Mouse (Mus musculus) ES-E14 (cell line): ENCODE data around the gene Ehbp1l1.

ENCODE experiments used
- MAFK ChIP-seq: IDR thresholded peaks from 2 replicates; pipeline ENCODE4 v1.6.1; 2014; ENCODE audit warnings: mild to moderate bottlenecking, low read depth, low read length, inconsistent platforms; ENCODE audit not compliant: insufficient read depth
- ZC3H11A ChIP-seq: IDR thresholded peaks from 2 replicates; pipeline ENCODE4 v1.6.1; 2012; ENCODE audit warnings: low read depth, mild to moderate bottlenecking, inconsistent platforms, low read length, borderline replicate concordance
- ZNF384 ChIP-seq: IDR thresholded peaks from 2 replicates; pipeline ENCODE4 v1.6.1; 2012; ENCODE audit warnings: low read depth, low read length, inconsistent platforms

GRCm38 (mm10) chr19:5687738-5688137 lies 38.4 kb downstream of the Ehbp1l1 start:
- TF ChIP-seq MAFK: no peak
- no peak for TF ChIP-seq ZC3H11A
- TF ChIP-seq ZNF384: no peak
